Mouse (Mus musculus): Measurements from ENCODE around the gene Olfr1196.

- no peak for TF ChIP-seq CTCF (IDR thresholded peaks at IDR 0.05; ENCODE audit: extremely low read depth, insufficient read length, insufficient replicate concordance, low read depth, low read length)
- no peak for TF ChIP-seq POLR2A (IDR thresholded peaks at IDR 0.05; ENCODE audit: low read depth, low read length)
These were observed at the start of gene Olfr1196 for GRCm38 (mm10) chr2:88704497-88704896.

Measured in small intestine, adult 2 months (tissue).